Mouse (Mus musculus): Measurements from ENCODE around the gene Zfp583. TPM values are rescaled to one million over a fixed set of nuclear protein-coding genes. Genes with fewer than 3 reads are reported as not detected.
"Not testable (repeated sequence)": the region's sequence is repeated elsewhere in the genome, so short reads cannot be mapped to it uniquely, and the experiment has no call there.

Zfp583 gene
- polyA plus RNA-seq, 1 experiment = 1.2 TPM

DNA sequence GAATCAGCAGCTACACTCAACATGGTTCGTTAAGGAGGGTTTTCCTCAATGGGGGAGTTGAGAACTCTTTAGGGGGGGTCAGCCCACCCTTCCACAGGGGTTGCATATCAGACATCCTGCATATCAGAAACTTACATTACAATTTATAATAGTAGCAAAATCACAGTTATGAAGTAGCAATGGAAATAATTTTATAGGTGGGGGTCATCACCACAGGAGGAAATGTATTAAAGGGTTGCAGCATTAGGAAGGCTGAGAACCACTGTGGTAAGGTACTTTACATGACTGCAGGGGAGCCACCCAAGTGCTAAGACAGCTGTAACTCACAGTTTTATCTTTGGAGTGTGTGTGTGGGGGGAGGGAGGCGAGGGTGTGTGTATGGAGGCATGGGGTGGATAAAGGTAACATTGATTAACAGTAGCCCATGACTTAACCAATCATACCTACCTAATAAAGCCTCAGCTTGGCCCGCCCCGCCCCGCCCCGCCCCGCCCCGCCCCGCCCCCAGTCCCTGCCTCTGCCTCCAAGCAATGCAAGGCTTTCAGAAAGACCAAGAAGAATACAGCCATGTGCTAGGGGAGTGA, 29.5 kb upstream of the Zfp583 start:
- TF ChIP-seq GATA1 (IDR thresholded peaks at IDR 0.05; ENCODE audit: borderline replicate concordance, low read length) (no peak), FLI1 (IDR thresholded peaks at IDR 0.05; ENCODE audit: low read length) (no peak)
- no peaks in the 10 kb centered on the region for H3K27me3 ChIP-seq (replicated peaks)
- H3K9me3 ChIP-seq = no peaks in the 10 kb centered on the region
- H3K4me3 ChIP-seq (replicated peaks) = no peak overlapping the region
- peaks cover 24% of the 10 kb centered on the region for H3K4me1 ChIP-seq
- H3K36me3 ChIP-seq (replicated peaks; ENCODE audit: low read length) = no peaks in the 10 kb centered on the region

DNA sequence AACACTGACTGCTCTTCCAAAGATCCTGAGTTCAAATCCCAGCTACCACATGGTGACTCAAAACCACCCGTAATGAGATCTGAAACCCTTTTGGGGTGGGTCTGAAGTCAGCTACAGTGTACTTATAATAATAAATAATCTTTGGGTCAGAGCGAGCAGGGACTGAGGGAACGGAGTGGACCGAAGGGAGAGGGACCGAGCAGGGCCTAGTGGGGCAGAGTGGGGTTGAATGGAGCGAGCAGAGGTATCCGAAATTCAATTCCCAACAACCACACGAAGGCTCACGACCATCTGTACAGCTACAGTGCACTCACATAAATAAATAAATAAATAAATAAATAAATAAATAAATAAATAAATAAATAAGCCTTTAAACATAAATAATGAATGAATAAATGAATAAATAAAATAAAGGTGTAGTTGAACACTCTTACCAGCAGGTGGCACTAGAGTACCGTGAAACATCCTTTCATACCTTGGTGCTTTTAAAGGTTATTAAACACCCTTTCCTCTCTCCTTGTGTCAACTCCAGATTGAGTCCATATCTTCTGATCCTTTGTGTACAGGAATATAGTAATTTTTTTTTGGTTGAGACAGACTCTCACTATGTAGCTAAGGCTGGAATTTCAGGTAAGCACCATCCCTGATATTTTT, 28.0 kb upstream of the Zfp583 start:
- Histone ChIP-seq H3K4me1 (peaks cover 24% of the 10 kb centered on the region), H3K9me3 (no peaks in the 10 kb centered on the region), H3K4me3 (replicated peaks) (no peak overlapping the region), H3K27me3 (replicated peaks) (no peaks in the 10 kb centered on the region), H3K36me3 (replicated peaks; ENCODE audit: low read length) (no peaks in the 10 kb centered on the region)
- TF ChIP-seq GATA1 (IDR thresholded peaks at IDR 0.05; ENCODE audit: borderline replicate concordance, low read length) (no peak), FLI1 (IDR thresholded peaks at IDR 0.05; ENCODE audit: low read length) (no peak)

DNA sequence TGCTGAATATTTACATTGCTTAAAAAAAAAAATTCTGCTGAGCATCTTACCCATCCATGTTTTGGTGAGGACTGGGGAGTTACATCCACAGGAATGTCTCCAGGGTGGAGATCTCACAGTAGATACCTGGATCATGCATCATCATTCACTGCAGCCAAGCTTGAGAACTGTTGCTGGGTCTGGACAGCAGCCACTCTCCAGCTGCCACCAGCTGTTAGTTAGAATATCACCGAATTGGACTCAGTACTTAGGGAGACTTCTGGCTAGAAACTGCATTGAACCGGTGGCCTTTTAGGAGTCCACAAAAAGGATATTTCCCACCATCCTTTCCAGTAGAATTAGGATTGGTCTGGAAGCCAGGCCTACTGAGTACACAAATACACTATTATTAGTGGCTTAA, 27.0 kb upstream of the Zfp583 start:
- Histone ChIP-seq H3K27me3 (replicated peaks) (no peaks in the 10 kb centered on the region), H3K9me3 (no peaks in the 10 kb centered on the region), H3K4me3 (replicated peaks) (no peak overlapping the region), H3K36me3 (replicated peaks; ENCODE audit: low read length) (no peaks in the 10 kb centered on the region), H3K4me1 (peaks cover 14% of the 10 kb centered on the region)
- TF ChIP-seq FLI1 (IDR thresholded peaks at IDR 0.05; ENCODE audit: low read length) (no peak), GATA1 (IDR thresholded peaks at IDR 0.05; ENCODE audit: borderline replicate concordance, low read length) (no peak)

GRCm38 (mm10) chr7:6344124-6344523, 13.0 kb upstream of the Zfp583 start:
- Histone ChIP-seq H3K4me3 (replicated peaks) (no peak overlapping the region), H3K36me3 (replicated peaks; ENCODE audit: low read length) (no peaks in the 10 kb centered on the region), H3K27me3 (replicated peaks) (peaks cover 2% of the 10 kb centered on the region), H3K9me3 (no peaks in the 10 kb centered on the region; the same call in 1 of the 2 replicates), H3K4me1 (peaks cover 6% of the 10 kb centered on the region; the same call in 1 of the 2 replicates)
- TF ChIP-seq FLI1 (IDR thresholded peaks at IDR 0.05; ENCODE audit: low read length) = no peak

DNA sequence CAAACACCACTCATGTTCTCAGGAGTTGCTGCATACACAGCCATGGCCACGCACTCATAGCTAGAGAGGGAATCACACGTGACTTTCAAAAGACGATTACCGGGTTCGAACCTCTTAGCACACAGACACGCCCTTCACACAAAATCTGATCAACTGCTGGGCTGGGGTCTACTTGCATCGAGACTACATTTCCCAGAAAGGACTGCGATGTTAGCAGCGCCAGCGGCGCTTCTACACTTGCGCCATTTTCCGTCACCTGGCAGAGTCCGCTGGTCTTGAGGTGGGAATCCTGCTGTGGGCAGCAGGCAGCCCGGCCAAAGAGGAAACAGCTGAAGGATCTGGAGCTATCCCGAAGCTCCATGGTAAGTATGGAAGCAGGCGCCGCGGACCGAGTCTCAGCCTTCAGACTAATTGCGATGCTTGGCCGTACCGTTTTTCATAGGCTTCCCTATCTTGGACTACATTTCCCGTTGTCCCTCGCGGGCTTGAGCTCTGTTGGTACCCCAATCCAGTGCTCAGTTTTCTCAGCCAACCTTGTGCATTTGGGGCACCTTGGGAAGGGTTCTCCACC, 12.5 kb upstream of the Zfp583 start, which contains the start of gene Gm3854:
TSS of gene Gm3854 (plus strand) at position 259 of the 571 bp plus-strand sequence.
- TF ChIP-seq FLI1 (IDR thresholded peaks at IDR 0.05; ENCODE audit: low read length) (no peak), GATA1 (IDR thresholded peaks at IDR 0.05; ENCODE audit: borderline replicate concordance, low read length) (no peak)
- Histone ChIP-seq H3K4me3 (replicated peaks) (peak within 1 kb of the TSS; percentile 89), H3K9me3 (no peaks in the 10 kb centered on the region; the same call in 1 of the 2 replicates), H3K36me3 (replicated peaks; ENCODE audit: low read length) (no peaks in the 10 kb centered on the region), H3K4me1 (peaks cover 6% of the 10 kb centered on the region; the same call in 1 of the 2 replicates), H3K27me3 (replicated peaks) (peaks cover 4% of the 10 kb centered on the region)

DNA sequence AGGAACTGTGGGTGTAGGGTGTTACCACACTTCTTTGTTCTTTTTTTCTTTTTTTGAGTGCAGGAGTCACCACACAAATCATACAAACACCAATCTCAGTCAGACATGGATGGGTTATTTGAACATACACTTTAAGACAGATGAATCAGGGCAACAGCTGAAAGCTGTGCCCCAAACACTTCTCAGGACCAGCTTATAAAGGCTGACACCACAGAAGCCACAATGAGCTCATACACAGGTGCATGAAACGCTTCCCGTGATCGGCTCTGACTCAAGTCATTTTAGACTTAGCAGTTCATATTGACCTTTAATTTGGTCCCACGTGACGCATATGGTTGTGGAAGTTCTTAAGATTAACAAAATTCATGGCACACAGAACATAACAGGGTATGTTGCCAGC, 8.8 kb upstream of the Zfp583 start:
- Histone ChIP-seq H3K36me3 (replicated peaks; ENCODE audit: low read length) (no peaks in the 10 kb centered on the region), H3K9me3 (no peaks in the 10 kb centered on the region; the same call in 1 of the 2 replicates)

GRCm38 (mm10) chr7:6330458-6331232, 440 bp downstream of the Zfp583 start:
- Histone ChIP-seq H3K27me3 (replicated peaks) (no peaks in the 10 kb centered on the region), H3K4me1 (peaks cover 17% of the 10 kb centered on the region), H3K9me3 (no peaks in the 10 kb centered on the region), H3K4me3 (replicated peaks) (peak overlapping the region; percentile 94), H3K36me3 (replicated peaks; ENCODE audit: low read length) (peaks cover 14% of the 10 kb centered on the region)
- no peak for TF ChIP-seq GATA1 (IDR thresholded peaks at IDR 0.05; ENCODE audit: borderline replicate concordance, low read length)
- TF ChIP-seq FLI1 (IDR thresholded peaks at IDR 0.05; ENCODE audit: low read length) = no peak

More for the DNA sequence above, 8.8 kb upstream of the Zfp583 start:
- Histone ChIP-seq H3K4me3 (replicated peaks) (no peak overlapping the region), H3K27me3 (replicated peaks) (peaks cover 4% of the 10 kb centered on the region), H3K4me1 (peaks cover 6% of the 10 kb centered on the region; the same call in 1 of the 2 replicates)
- no peak for TF ChIP-seq FLI1 (IDR thresholded peaks at IDR 0.05; ENCODE audit: low read length)
- TF ChIP-seq GATA1 (IDR thresholded peaks at IDR 0.05; ENCODE audit: borderline replicate concordance, low read length) = no peak

GRCm38 (mm10) chr7:6300796-6301195, 30.3 kb downstream of the Zfp583 start:
- not testable (repeated sequence) for H3K9me3 ChIP-seq; H3K4me1 ChIP-seq; H3K27me3 ChIP-seq (replicated peaks); H3K4me3 ChIP-seq (replicated peaks)
- peaks cover 10% of the 10 kb centered on the region for H3K36me3 ChIP-seq (replicated peaks; ENCODE audit: low read length)

GRCm38 (mm10) chr7:6291121-6291520, 40.0 kb downstream of the Zfp583 start:
- not testable (repeated sequence) for H3K36me3 ChIP-seq (replicated peaks; ENCODE audit: low read length); H3K27me3 ChIP-seq (replicated peaks); H3K4me3 ChIP-seq (replicated peaks); H3K9me3 ChIP-seq
- H3K4me1 ChIP-seq = peaks cover 33% of the 10 kb centered on the region

All from megakaryocyte, embryonic 14.5 days (primary cell).